ENCODE assay signal across 11 mouse cellular contexts in the genomic region with DNA sequence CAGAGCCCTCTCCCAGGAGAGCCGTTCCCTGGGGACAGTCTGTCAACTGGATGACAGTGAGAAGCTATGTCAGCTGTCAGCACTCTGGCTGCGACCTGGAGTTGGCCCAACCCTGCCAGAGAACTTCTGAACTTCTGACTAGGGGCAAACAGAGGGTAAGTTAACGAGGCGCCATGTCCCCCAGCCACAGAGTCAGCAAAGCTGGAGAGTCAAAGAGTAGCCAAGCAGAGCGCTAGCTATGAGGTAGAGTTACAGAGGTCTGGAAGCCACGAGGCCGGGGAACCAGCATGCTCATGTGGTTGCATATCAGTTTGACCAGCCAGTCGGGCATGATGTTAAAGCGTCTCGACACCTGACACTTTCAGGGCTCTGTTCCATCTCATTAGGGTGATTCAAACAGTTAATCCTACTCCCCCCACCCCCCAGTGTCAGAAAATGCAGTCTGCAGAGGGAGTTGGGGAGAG. TPM values are rescaled to one million over a fixed set of nuclear protein-coding genes. Genes with fewer than 3 reads are reported as not detected.
A peak's percentile ranks its signal among the peaks of the same experiment; 100 is the strongest.
DNase-seq lines count a peak whose midpoint lies in the region; ATAC-seq lines count a peak whose summit lies in the region.
"Had no signal": no experiment of that assay in that cellular context is flagged by ENCODE, and none has a peak within 500 bp of the region (broad histone marks: within the 10 kb centered on the region; RNA-seq: fewer than 3 reads in every experiment).

No protein-coding gene starts in this region.

- WGBS in forebrain, embryonic 12.5 days = 63% methylated on average over 10 of the region's 10 CpGs

- no peak overlapping the region for H3K9ac ChIP-seq in forebrain, embryonic 12.5 days
- H3K9ac ChIP-seq: liver, embryonic 15.5 days; midbrain, embryonic 15.5 days had no signal

- H3K27me3 ChIP-seq in forebrain, embryonic 12.5 days = no peaks in the 10 kb centered on the region
- H3K27me3 ChIP-seq: liver, embryonic 15.5 days; midbrain, embryonic 15.5 days had no signal

- H3K4me3 ChIP-seq in forebrain, embryonic 12.5 days (replicated peaks) = no peak overlapping the region
- H3K4me3 ChIP-seq: liver, embryonic 15.5 days; midbrain, embryonic 15.5 days had no signal

- peak; percentile 25 to 46 for DNase-seq in cerebellum, postnatal 14 days
- no peak for DNase-seq in cerebellum, postnatal 4 days (ENCODE audit: low spot score in 2 of 2)
- DNase-seq in 416B (ENCODE audit: low read depth) = peak; percentile 21
- peak; percentile 87 for DNase-seq in gastrocnemius, postnatal 25 days
- peak; percentile 79 to 87 for DNase-seq in heart, postnatal 10 days
- no peak for DNase-seq in urinary bladder, postnatal 25 days (ENCODE audit: low spot score)
- DNase-seq: B cell, adult 2 months had no signal

- no peak overlapping the region for H3K27ac ChIP-seq in forebrain, embryonic 12.5 days
- H3K27ac ChIP-seq: liver, embryonic 15.5 days; midbrain, embryonic 15.5 days had no signal

- no peak for ATAC-seq in erythroblast, adult 5-6 weeks (replicated peaks; ENCODE audit: low FRiP score, poor library complexity, severe bottlenecking)
- no peak for ATAC-seq in forebrain, embryonic 12.5 days (ENCODE audit: low FRiP score)
- ATAC-seq: midbrain, embryonic 15.5 days had no signal

- no peak overlapping the region for H3K4me2 ChIP-seq in forebrain, embryonic 12.5 days
- H3K4me2 ChIP-seq: liver, embryonic 15.5 days; midbrain, embryonic 15.5 days had no signal

- H3K36me3 ChIP-seq in forebrain, embryonic 12.5 days (replicated peaks) = no peaks in the 10 kb centered on the region
- H3K36me3 ChIP-seq: liver, embryonic 15.5 days; midbrain, embryonic 15.5 days had no signal

- peaks cover 12% of the 10 kb centered on the region for H3K4me1 ChIP-seq in forebrain, embryonic 12.5 days
- H3K4me1 ChIP-seq: liver, embryonic 15.5 days had no signal

- intact Hi-C loops in heart, postnatal 10 days (cut with DNase I) = no loop called here

- no peaks in the 10 kb centered on the region for H3K9me3 ChIP-seq in forebrain, embryonic 12.5 days
- H3K9me3 ChIP-seq: liver, embryonic 15.5 days; midbrain, embryonic 15.5 days had no signal

RNA-seq across cellular contexts. Expression of gene Kcnj11, which starts 15.6 kb away (rescaled TPM):
- total RNA-seq in gastrocnemius, postnatal 25 days (2021) = 10 to 100 TPM; 74.8 to 77.5 TPM
- total RNA-seq in heart, postnatal 10 days (2021) = 10 to 100 TPM; 77.5 to 85.1 TPM
- not detected in 2 replicates for total RNA-seq in erythroblast, adult 5-6 weeks (2015; ENCODE audit: low replicate concordance)
- not detected in 2 replicates for total RNA-seq in erythroblast, adult 5-6 weeks (2017; ENCODE audit: low replicate concordance)
- 0.46 and 0.81 TPM in 2 replicates for polyA plus RNA-seq in forebrain, embryonic 12.5 days (2016; fragmentation: Nextera tagmentation; extraction: Ambion mirVana)

Comparison
In these comparisons a context has a peak if more than half of its experiments do, and no peak if none do; other contexts are left out.
1. DNase-seq: peak in cerebellum, postnatal 14 days (2 of 2), 416B (single experiment), gastrocnemius, postnatal 25 days (single experiment) and heart, postnatal 10 days (2 of 2); none in cerebellum, postnatal 4 days (0 of 2) and urinary bladder, postnatal 25 days (single experiment).
2. RNA of gene Kcnj11, which starts 15.6 kb away (total RNA-seq): 77.5 to 85.1 TPM in heart, postnatal 10 days and 74.8 to 77.5 TPM in gastrocnemius, postnatal 25 days; not detected in erythroblast, adult 5-6 weeks; every median in the first group is over 10 times any median in the second.